Mouse (Mus musculus) E14TG2a.4 (cell line): ENCODE measurements around the gene Ddx19b.
"Not testable (repeated sequence)": the region's sequence is repeated elsewhere in the genome, so short reads cannot be mapped to it uniquely, and the experiment has no call there.

Experiments used
- H3K27me3 ChIP-seq: 2 replicates; pipeline ENCODE4 v1.6.1; 2014; ENCODE audit warnings: low read length, control low read depth; ENCODE audit not compliant: insufficient read depth
- H3K36me3 ChIP-seq: 2 replicates; pipeline ENCODE4 v1.6.1; 2014; ENCODE audit warnings: low read length, control low read depth; ENCODE audit not compliant: insufficient read depth
- H3K4me1 ChIP-seq: replicated peaks from 2 replicates; pipeline ENCODE4 v1.6.1; 2014; ENCODE audit warnings: low read depth, low read length, control low read depth
- H3K4me3 ChIP-seq: replicated peaks from 2 replicates; pipeline ENCODE4 v1.5.1; 2014; ENCODE audit warnings: mild to moderate bottlenecking, low read length
- H3K9me3 ChIP-seq: 2 replicates; pipeline ENCODE4 v1.6.1; 2014; ENCODE audit warnings: low read length, control low read depth
- CTCF ChIP-seq: conservative IDR thresholded peaks from 2 replicates; pipeline ENCODE4 v1.5.1; 2014; ENCODE audit warnings: low read length
- NANOG ChIP-seq: IDR thresholded peaks from 2 replicates; pipeline ENCODE4 v1.6.1; 2014; ENCODE audit warnings: borderline replicate concordance, low read length, mixed read lengths
- POU5F1 ChIP-seq: IDR thresholded peaks from 2 replicates; pipeline ENCODE4 v1.6.1; 2014; ENCODE audit warnings: low read length, borderline replicate concordance

Ddx19b gene

DNA sequence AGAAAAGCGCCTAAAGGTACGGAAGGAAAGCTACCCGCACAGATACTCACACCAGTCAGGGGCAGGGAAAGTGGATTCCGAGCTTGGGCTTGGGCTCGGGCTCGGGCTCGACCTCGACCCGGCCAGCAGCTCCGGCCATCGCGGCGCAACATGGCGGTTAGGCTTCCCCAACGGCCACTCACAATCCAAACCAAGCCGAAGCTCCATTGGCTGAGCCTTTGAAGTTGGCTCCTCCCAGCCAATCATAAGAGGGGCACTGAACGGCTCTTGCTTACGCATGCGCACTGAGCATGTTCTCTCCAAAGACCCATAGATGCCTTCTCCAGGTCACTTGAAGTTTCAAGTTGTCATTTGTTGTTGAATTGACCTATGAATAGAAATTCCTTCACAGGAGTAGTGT lies at the start of gene Ddx19b:
Gene Ddx19b, minus strand, starts transcription at position 180 of the 400 bp plus-strand sequence.
- peaks cover 69% of the 10 kb centered on the region for H3K4me1 ChIP-seq
- no peaks in the 10 kb centered on the region for H3K9me3 ChIP-seq
- H3K27me3 ChIP-seq, result no peaks in the 10 kb centered on the region
- TF ChIP-seq NANOG, result peak; percentile 67
- no peak for TF ChIP-seq POU5F1
- no peak for TF ChIP-seq CTCF
- H3K4me3 ChIP-seq, result peak within 1 kb of the TSS; percentile 75
- H3K36me3 ChIP-seq, result peaks cover 15% of the 10 kb centered on the region

- Histone ChIP-seq H3K9me3 (no peaks in the 10 kb centered on the region), H3K4me1 (peaks cover 14% of the 10 kb centered on the region), H3K27me3 (peaks cover 6% of the 10 kb centered on the region; the same call in 1 of the 2 replicates), H3K36me3 (no peaks in the 10 kb centered on the region), H3K4me3 (no peak overlapping the region)
- TF ChIP-seq NANOG (no peak), POU5F1 (no peak), CTCF (no peak)
These were observed 48.3 kb upstream of the Ddx19b start for GRCm38 (mm10) chr8:111079861-111080271.

DNA sequence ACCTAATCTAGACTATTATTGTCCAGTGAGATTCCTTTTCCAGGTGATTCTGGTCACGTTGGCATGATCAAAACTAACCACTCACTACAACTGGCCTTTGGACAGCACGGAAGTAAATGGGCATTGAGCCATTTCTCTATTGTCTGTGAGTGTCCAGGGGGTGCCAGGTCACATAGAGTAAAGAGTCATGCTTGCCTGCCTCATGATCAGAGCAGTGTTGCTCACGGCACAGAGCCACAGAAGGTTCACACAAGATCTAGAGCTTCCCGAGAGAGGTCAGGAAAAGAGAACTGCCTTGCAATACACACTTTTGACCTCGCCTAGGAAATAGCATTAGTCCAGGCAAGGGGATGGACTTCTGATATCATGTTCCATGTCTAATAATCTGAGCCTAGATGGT lies 47.9 kb upstream of the Ddx19b start:
- no peak for TF ChIP-seq POU5F1
- no peak for TF ChIP-seq NANOG
- TF ChIP-seq CTCF, result no peak
- peaks cover 6% of the 10 kb centered on the region; the same call in 1 of the 2 replicates for H3K27me3 ChIP-seq
- no peaks in the 10 kb centered on the region for H3K36me3 ChIP-seq
- H3K4me3 ChIP-seq, result no peak overlapping the region
- no peaks in the 10 kb centered on the region for H3K9me3 ChIP-seq
- peaks cover 14% of the 10 kb centered on the region for H3K4me1 ChIP-seq

DNA sequence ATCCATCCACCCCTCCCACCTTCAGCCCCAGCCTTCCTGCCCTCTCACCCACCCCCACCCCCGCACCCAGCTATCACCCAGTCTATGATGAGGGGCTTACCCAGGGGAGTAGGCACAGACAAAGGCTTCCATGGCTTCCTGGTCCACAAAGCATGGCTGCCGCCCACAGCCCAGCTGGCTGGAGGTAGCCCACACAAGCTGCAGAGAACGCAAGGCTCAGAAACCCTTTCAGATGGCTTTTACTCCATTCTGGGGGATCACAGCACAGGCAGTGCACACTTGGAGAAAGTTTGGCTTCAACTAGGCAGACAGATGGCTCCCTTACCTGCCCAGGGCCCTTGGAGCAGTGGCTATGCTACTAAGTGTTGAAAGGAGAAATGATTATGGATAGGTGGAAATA lies 44.4 kb upstream of the Ddx19b start:
- Histone ChIP-seq H3K4me1 (peaks cover 17% of the 10 kb centered on the region), H3K27me3 (0 out of 2 replicates have a peak, but pooled peaks cover 12% of the 10 kb centered on the region), H3K9me3 (peaks cover 4% of the 10 kb centered on the region; the same call in 1 of the 2 replicates), H3K36me3 (no peaks in the 10 kb centered on the region), H3K4me3 (no peak overlapping the region)
- TF ChIP-seq CTCF (no peak), NANOG (no peak), POU5F1 (no peak)

- not testable (repeated sequence) for H3K4me3 ChIP-seq, H3K36me3 ChIP-seq, H3K9me3 ChIP-seq
- H3K4me1 ChIP-seq, result peaks cover 15% of the 10 kb centered on the region
- peaks cover 29% of the 10 kb centered on the region for H3K27me3 ChIP-seq
These were observed 37.1 kb upstream of the Ddx19b start for GRCm38 (mm10) chr8:111068660-111069059.

GRCm38 (mm10) chr8:111067439-111067838 lies 35.9 kb upstream of the Ddx19b start:
- Histone ChIP-seq H3K9me3 (no peaks in the 10 kb centered on the region), H3K4me3 (no peak overlapping the region), H3K27me3 (peaks cover 29% of the 10 kb centered on the region), H3K36me3 (no peaks in the 10 kb centered on the region), H3K4me1 (peaks cover 19% of the 10 kb centered on the region)
- TF ChIP-seq POU5F1 (no peak), NANOG (no peak), CTCF (no peak)

DNA sequence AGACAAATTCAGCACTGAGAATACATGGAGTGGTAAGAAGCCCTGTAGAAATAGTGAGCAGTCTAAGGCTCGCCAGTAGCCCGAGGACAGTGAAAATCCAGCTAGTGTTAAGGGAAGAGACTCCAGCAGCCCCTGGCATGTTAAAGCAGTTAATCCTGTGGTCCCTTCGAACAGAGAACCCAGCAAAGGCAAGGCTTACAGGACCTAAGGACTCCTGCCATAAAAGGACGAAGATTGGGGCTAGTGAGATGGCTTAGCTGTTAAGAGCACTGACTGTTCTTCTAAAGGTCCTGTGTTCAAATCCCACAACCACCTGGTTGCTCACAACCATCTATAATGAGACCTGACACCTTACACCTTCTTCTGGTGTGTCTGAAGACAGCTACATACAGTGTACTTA lies 34.8 kb upstream of the Ddx19b start:
- H3K36me3 ChIP-seq, result no peaks in the 10 kb centered on the region
- no peak overlapping the region for H3K4me3 ChIP-seq
- TF ChIP-seq NANOG, result no peak
- TF ChIP-seq CTCF, result no peak
- TF ChIP-seq POU5F1, result no peak
- H3K27me3 ChIP-seq, result peaks cover 26% of the 10 kb centered on the region
- H3K4me1 ChIP-seq, result peaks cover 27% of the 10 kb centered on the region
- H3K9me3 ChIP-seq, result no peaks in the 10 kb centered on the region

DNA sequence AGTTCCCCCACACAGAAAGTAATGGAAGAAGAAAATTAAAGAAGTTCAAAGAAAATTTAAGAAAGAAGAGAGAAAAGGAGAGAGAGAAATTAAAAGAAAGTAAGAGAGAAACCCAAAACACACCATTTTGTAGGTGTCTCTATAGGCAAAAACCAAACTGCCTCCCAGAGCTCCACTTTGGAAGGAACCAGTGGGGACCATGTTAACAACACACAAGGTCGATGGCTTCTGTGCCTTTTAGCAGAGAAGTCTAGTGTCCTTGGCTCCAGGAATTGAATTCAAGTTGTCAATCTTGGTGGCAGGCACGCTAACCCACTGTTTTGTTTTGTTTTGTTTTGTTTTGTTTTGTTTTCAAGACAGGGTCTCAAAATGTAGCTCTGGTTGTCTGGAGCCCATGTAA lies 31.3 kb upstream of the Ddx19b start:
- Histone ChIP-seq H3K36me3 (peaks cover 12% of the 10 kb centered on the region), H3K27me3 (peaks cover 29% of the 10 kb centered on the region), H3K9me3 (no peaks in the 10 kb centered on the region), H3K4me1 (peaks cover 54% of the 10 kb centered on the region), H3K4me3 (no peak overlapping the region)
- TF ChIP-seq CTCF (no peak), NANOG (no peak), POU5F1 (no peak)

DNA sequence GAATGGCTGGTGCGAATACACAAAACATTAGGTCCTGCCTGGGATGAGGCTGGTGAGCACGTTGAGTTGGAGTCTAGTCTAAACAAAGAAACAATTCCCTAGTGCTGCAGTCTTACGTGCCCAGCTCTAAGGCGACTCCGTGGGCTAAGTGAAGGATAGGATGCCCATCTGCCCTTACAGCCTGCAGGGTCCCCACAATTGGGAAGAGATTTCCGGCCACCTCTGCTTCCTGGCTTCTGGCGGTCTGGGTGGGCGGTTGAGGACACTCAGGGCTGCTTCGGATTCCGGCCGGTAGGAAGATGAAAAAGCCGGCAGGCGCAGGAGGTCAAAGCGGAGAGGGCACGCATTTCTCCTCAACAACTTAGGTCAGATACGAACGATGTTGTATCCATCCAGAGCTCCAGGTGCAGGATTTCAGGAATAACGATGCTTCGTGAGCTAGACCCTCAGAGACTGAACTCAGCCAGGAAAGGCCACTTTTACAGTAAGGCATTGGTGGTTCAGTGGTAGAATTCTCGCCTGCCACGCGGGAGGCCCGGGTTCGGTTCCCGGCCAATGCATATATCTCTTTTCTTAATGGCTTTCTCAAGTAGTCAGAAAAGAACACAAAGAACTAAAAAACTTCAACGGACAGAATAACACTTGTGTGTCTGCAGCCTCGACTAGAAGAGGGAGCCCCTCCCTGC lies 30.7 kb upstream of the Ddx19b start:
- H3K4me1 ChIP-seq, result peaks cover 59% of the 10 kb centered on the region
- peaks cover 18% of the 10 kb centered on the region for H3K36me3 ChIP-seq
- peak overlapping the region; percentile 85 for H3K4me3 ChIP-seq
- no peaks in the 10 kb centered on the region for H3K9me3 ChIP-seq
- TF ChIP-seq NANOG (no peak), CTCF (no peak), POU5F1 (no peak)
- H3K27me3 ChIP-seq, result peaks cover 28% of the 10 kb centered on the region
